Mouse (Mus musculus) heart, adult 8-10 months (tissue): ENCODE results near the gene Ptprcap. TPM values are rescaled to one million over a fixed set of nuclear protein-coding genes. Genes with fewer than 3 reads are reported as not detected.
A peak's percentile ranks its signal among the peaks of the same experiment; 100 is the strongest.
"Not testable (repeated sequence)": the region's sequence is repeated elsewhere in the genome, so short reads cannot be mapped to it uniquely, and the experiment has no call there.

Source experiments
- DNase-seq: peaks from one replicate; pipeline ENCODE4 v3.0.0; 2022; ENCODE audit warnings: low spot score
- total RNA-seq, 4 experiments: library from RNA; stranded (reverse); gene quantifications; 2 replicates each; pipeline ENCODE4 v1.2.4; 2022

Ptprcap gene
- total RNA-seq, 4 experiments from 2014 or later: 0.73 to 2.4 (median 1.3) TPM

DNA sequence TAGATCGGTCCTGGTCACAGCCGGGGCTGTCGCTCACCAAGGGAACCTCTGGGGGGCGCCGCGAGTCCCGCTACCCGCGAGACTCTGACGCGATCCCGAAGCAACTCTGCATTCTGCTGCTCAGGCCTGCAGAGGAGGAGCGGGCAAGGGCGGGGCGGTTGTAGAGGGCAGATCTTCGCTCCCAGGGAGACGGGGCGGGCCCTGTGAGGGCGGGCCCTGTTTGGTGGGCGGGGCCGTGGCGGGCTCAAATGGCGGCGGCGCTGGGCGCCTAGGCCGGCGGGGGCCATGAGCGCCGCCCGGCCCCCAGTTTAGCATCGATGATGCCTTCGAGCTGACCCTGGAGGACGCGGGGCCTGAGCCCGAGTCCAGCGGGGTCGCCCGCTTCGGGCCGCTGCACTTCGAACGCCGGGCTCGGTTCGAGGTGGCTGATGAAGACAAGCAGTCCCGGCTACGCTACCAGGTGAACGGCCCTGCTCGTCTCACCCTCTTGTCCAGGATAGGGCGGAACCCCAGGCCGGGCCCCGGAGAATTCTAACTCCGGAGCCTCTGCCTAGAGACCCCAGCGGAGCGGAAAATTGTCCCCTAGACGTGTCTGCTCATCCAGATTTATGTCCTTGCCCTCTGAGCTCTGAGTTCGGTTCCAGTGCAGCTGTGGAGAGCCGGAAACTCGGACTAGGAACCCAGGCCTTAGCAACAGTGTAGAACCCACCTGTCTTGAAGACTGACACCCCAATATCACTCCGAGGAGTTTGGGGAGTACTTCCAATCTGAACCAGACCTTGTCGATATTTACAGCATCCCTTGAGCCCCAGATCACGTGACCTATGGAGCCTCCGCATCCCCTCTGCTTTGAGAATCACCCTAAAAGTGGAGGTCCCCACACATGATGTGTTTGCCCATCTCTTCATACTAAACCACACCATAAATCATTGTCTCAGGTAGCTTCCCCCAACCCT, 27.4 kb upstream of the Ptprcap start, which contains the start of gene Aip:
Gene Aip (minus strand): TSS at position 118 of the 956 bp plus-strand sequence.
- peak; percentile 97 for DNase-seq

DNA sequence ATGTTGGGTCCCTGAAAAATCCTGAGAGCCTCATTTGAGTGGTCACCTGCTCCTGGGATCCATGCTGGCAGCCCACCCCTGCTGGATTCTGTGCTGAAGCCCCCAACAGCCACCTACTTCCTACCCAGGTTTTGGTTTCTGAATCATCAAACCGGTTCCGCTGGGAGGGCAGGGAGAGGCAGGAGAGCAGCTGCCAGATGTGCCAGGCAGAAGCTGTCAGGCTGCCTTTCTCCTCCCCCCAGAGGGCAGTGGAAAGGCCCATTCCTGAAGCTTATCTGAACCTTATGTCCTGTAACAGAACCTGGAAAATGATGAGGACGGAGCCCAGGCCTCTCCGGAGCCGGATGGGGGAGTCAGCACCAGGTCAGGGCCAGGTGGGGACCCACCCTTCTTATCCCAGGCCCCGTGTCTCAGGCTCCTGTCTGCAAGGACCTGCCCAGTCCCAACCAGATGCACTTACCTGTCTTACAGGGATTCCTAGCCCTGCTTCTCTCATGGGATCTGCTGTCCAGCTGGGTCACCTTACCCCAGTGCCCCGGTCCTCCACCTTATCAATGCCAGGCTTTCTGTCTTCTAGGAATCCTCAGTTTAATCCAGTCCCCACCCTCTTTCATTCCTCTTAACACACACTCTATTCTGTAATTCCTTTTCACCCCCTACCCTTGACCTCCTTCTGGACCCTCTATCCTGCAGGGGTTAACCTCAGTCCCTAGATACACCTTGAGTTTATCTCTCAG, 26.5 kb upstream of the Ptprcap start:
- no peak for DNase-seq

DNA sequence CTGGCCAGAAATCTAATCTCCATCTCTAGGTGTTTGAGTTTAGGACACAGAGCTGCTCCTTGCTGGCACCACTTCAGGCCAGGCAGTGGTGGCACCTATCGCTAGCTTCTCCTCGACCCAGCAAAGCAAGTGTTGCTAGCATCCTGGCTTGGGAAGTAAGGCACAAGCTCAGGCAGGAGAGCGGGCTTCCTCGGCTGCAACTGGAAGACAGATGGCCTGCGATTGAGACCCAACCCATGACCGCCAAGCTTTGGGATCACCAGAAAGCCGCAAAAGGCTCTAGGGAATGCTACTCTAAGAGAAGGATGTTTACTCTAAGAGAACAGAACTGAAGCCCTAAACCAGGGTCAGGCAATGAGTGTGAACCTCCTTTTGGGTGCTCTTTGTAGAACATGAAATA, 23.9 kb upstream of the Ptprcap start:
- DNase-seq: no peak

DNA sequence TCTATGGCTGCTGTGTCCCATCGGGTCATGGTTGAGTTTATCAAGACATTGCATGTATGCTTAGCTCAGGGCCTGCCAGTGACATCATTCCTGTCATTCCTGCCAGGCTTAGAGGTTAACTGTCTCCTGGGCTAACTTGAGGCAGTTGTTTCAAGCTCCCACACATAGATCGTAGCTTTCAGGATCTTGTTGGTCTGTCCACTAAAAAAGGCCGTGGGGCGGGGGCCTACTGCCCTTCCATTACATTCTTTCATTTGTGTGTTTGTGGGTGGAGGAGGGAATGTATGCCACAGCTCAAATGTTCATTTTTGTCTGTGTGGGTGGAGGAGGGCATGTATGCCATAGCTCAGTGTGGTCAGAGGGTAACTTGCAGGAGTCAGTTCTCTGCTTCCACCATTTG, 23.3 kb upstream of the Ptprcap start:
- no peak for DNase-seq

DNA sequence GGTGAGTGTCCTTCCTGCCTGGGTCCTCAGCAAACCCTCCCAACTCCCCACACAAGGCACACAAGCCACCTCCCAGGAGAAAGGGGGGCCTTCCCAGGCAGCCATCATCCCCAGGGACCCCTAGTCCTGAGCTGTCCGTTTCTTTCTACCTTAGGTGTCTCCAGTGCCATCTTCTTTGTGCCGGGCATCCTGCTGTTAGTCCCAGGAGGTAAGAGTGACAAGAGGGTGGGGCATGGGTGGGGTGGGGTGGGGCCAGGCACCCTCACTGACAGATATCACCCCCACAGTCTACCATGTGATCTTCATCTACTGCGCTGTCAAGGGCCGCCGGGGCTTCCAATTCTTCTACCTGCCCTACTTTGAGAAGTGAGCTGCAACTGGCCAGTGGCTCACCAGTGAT, 22.3 kb upstream of the Ptprcap start:
- DNase-seq: no peak

DNA sequence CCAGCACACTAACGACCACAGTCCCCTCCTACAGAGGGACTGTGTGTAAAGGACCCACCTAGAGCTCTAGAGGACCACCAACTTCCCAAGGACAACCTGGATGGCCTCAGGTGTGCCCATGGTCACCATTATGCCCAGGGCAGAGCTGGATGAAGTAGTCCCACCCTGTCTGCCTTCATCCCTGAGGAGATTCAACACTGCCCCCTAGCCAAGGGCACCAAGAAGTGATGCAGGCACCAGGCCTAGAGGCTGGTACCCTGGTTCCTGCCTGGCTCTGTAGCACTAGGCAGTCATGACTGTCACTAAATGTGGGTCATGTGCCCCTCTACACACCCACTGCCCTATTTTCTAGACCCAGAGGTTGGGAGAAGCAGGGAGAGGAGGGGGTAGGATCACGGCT, 21.6 kb upstream of the Ptprcap start:
- DNase-seq: no peak

DNA sequence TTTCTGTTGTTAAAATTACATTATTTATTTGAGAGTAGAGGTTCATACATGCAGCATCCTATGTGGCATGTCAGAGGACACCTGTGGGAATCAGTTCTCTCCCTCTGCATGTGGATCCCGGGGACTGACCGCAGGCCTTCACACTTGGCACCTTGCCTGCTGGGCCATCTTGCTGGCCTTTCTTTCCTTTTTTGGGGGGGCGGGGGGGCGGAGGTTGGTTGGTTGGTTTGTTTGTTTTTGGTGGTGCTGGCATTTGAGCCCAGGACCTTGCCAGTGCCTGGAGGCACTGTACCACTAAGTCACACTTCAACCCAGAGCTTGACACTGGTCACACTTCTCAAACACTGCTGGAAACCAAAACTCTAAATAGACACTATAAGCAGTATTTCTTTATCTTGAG, 19.1 kb upstream of the Ptprcap start:
- DNase-seq: no peak

DNA sequence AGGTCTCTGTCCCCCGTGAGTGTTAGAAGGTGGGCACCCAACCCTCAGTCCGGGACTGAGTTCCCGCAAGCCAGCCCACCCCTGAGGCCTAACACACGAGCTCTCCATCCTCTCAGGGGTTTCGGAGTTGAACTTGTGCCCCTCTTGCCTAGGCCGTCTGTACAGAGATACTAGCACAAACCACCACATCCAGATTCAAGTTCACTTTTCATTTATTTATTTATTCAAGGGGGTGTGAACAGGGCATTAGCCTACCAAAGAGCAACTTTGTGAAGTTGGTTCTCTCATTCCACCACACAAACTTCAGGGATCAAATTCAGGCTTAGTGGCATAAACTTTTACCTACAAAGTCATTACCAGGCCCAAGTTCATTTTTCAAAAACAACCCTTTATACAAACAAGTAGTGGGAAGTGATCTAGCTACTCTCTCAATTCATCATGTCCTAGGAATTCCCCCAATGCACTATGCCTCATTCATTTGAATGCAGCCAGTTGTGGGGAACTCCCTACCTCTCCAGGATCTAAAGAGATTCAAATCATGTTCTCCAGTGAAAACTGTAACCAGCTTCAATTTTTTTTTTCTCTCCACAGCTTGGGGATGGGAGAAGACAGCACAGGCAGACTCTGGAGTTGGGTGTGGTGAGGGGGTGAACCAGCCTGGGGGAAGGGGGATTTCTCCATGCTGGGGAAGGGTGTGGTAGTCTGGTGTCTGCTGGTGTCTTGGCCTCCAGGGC, 18.0 kb upstream of the Ptprcap start:
- DNase-seq: not testable (repeated sequence)

DNA sequence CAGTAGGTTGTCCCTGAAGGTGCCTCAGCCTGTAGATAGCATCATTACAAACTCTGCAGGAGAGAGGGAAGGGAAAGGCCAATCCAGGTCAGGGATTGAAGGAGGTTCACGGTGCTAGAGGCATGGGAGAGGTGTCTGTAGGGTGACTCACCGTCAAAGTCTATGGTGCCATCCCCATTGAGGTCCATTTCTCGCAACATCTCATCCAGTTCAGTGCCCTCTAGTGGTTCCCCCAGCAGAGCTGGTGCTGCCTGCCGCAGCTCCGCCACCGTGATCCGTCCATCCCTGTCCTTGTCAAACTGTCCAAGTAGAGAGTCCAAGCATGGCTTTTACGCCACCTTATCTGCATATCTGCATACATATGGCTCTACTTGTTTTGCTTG, 17.4 kb upstream of the Ptprcap start:
- DNase-seq: not testable (repeated sequence)

DNA sequence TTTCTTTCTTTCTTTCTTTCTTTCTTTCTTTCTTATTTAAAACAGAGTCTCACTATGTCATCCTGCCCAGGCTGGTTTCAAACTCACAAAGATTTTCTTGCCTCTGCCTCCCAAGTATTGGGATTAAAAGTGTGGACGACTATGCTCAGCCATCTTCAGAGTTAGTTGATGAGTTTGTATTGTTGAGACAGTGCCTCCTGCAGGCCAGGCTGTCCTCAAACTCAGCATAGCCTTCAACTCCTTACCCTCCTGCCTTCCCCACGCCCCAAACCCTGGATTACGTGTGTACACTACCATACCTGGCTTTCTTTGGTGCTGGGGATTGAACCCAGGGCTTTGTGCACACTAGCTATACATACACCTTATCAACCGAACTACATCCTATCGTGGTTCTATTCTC, 16.9 kb upstream of the Ptprcap start:
- DNase-seq: no peak

DNA sequence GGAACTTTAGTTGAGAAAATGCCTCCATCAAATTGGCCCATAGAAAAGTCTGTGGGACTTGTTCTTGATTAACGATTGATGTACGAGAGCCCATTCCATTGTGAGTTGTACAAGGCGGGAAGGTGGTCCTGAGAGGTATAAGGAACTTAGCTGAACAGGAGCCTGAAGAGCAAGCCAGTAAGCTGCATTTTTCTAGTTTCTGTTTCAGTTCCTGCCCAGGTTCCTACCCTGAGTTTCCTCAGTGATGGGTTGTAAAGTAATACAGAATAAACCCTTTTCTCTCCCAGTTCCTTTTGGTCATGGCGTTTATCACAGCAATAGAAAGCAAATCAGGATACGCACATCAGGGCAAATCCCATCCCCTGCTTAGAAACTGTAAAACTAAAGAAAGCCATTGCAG, 15.5 kb upstream of the Ptprcap start:
- no peak for DNase-seq

DNA sequence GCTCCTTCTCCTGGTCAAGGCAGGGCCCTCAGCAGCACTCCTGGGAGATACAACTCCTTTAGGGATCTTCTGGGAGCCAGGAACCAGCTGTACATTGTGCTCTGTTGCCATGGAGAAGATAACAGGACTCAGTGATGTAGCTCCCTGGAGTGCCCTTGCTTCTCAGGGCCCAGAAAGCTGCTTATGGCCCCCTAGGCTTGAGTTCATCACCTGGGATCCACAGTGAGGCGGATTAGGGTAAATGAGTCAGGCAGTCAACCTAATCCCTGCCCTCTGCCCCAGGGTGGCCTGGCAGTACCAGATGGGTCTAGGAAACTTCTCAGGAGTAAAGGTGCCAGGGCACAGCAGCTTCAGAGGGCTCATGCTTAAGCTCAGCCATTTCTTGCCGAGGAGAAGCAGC, 14.0 kb upstream of the Ptprcap start, which contains the start of gene Gpr152:
Gene Gpr152 (plus strand): TSS at position 342 of the 400 bp plus-strand sequence.
- DNase-seq: no peak

DNA sequence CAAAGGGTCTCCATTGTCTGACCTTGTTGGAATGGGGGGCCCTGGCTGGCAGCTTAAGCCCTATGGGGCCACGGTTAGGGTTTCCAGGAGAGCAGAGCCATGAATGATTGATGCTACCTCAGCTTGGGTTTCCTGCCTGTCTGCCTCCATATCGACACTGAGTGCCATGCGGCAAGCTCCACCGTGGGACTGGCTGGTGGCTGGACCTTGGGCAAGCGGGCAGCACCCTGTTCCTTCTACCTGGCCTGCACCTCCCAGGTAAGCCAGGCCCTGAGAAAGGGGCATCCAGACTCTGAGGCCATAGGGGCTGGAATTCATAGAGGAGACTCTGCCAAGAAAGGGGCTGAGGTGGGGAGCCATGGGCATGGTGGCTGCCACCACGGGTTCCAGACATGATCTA, 13.3 kb upstream of the Ptprcap start:
- no peak for DNase-seq

DNA sequence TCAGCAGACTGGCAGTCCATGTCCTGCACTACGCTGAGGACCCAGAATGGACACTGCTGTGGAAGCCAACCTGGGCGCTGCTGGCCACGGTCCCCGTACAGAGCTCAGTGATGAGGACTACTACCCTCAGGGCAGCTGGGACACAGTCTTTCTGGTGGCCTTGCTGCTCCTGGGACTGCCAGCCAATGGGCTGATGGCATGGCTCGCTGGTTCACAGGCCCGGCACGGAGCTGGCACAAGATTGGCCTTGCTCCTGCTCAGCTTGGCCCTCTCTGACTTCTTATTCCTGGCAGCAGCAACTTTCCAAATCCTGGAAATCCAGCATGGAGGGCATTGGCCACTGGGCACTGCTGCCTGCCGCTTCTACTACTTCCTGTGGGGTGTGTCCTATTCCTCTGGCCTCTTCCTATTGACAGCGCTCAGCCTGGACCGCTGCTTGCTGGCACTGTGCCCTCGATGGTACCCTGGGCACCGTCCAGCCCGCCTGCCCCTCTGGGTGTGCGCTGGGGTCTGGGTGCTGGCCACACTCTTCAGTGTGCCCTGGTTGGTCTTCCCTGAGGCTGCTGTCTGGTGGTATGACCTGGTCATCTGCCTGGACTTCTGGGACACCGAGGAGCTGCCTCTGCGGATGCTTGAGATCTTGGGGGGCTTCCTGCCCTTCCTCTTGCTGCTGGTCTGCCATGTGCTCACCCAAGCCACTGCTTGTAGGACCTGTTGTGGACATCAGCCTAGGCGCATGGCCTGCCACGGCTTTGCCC, 10.8 kb upstream of the Ptprcap start:
- DNase-seq: no peak

DNA sequence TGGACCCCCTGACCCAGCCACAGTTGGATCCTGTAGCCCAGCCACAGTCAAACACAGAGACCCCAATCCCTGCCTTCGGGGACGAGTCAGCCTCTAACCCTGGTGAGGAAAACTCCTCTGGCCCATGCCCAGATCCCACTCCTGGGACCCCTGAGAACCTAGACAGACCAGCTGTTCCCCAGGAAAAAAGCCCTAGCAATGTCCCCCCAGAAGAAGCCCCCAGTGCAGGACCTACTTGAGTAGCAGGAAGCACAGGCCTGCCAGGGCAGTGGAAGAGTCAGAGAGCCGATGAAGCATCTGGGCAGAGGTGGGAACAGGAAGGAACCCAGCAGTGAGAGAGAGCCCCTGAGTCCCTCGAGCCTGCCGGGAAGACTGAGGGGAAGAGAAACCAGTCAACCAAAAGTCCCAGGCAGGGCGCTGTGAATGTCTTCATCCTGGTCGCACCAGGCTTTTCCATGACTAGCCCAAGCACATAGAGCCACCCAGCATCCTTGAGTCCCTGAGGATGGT, 9.6 kb upstream of the Ptprcap start, which contains the start of gene Cabp4:
Gene Cabp4 (minus strand): TSS at position 275 of the 510 bp plus-strand sequence.
- no peak for DNase-seq

DNA sequence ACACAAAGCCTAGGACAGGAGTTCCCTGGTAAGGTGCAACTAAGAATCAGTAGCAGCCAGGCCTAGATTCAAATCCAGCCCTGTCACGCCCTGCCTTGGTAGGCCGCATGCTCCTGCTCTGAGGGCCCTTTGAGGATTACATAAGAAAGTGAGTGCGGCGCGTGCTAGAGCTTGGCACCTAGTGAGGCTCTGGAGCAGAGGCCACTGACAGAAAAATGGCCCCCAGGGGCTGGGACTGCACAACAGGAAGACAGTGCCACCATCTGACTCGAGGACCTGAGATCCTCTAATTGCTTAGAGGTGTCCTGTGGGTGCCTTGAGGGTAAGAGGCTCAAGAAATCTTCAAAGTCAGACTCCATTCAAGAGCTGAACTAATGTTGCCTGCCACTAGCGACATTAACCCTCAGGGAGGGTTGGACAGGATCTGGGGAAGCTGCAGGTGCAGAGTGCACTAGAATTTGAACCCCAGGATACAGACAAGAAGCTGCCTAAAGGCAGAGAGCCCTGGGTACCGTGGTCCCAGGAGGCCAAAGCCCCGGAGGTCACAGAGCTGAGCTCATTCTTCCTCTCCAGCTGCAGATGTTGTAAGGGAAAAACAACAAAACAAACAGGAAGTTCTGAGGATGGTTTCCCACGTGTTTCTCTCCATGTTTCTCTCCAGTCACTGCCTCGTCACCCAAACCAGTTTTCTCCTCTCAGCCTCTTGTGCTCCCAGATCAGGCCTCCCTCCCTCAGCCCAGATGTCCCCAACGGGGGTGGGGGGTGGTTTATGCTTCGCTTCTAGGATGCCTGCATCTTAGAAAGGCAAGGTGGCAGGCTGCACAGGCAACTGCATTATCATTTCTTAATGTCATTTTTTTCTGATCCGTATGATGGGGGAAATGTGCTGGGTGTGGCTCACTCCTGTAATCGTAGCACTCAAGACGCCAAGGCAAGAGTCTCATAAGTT, 8.6 kb upstream of the Ptprcap start:
- no peak for DNase-seq

DNA sequence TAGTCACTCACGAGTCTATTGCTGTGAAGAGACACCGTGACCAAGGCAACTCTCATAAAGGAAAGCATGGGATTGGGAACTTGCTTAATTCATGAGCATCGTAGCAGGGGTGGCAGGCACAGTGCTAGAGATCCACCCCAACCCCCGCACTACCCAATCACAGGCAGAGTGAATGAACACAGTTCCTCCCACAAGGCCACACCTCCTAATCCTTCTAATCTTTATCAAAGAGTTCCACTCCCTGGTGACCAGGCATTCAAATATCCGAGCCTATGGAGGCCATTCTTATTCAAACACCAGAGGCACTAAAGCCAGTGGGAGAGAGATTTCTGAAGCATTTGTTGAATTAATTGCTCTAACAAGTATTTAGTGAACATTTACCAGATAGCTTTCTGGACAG, 7.5 kb upstream of the Ptprcap start:
- no peak for DNase-seq

DNA sequence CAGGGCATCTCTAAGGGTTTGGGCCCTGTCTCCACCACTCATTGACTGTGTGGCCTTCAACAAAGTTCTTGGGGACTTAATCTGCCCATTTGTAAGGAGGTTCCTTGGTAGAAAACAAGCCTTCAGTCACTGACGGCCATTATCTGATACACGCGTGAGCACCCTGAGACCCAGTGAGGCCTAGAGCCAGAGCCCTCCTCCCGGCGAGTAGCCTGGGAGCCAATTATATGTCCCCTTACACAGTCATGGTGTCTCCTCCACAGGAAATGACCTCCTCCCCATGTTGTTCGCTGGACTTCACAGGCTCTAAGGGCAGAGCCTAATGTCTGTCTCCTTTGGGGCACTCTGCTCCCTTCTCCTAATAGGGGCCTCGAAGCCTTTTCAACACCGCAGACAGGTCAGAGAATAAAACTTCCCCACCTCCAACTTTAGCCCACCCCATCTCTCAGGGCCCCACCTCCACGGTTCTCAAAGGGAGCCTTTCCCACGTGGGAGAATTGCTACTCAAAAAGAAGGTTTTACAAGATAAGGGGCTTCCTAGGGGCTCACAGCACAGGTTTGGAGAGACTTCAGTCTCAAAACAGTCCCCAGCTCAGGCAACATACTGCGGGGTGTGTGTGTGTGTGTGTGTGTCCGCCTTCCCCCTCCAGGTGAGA, 6.9 kb upstream of the Ptprcap start:
- no peak for DNase-seq

DNA sequence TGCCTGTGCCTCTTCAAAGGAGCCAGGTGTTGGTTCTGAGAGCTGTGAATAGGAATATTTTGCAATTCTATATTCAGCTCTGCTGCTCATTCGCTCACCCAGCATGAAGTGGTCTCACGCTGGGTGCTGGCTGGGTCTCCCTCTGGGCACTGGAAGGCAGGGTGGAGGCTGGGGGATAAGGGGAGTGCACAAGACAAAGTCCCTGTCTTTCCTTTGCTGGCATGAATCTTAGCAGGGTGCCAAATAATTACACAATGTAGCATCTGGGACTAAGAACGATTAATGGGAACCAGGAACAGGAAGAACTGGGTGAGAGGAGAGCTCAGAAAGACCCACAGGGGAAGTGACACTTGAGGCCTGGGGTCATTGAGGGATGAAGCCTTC, 6.4 kb upstream of the Ptprcap start:
- DNase-seq: no peak
